Mouse (Mus musculus): ENCODE measurements around the gene Zbtb40. TPM values are rescaled to one million over a fixed set of nuclear protein-coding genes. Genes with fewer than 3 reads are reported as not detected.

The Zbtb40 gene
- total RNA-seq, 1 experiment from 2014 or later, result 7.3 TPM

- no peak for ATAC-seq (replicated peaks in 1 of 2; ENCODE audit: insufficient read depth in 1 of 2, low FRiP score in 2 of 2, low TSS enrichment in 1 of 2, low read depth in 1 of 2, poor library complexity in 2 of 2, severe bottlenecking in 2 of 2)
These were observed 88.0 kb downstream of the Zbtb40 start for GRCm38 (mm10) chr4:136960581-136960980.

- no peak for ATAC-seq (replicated peaks in 1 of 2; ENCODE audit: insufficient read depth in 1 of 2, low FRiP score in 2 of 2, low TSS enrichment in 1 of 2, low read depth in 1 of 2, poor library complexity in 2 of 2, severe bottlenecking in 2 of 2)
These were observed 88.5 kb downstream of the Zbtb40 start for GRCm38 (mm10) chr4:136960068-136960467.

- no peak for ATAC-seq (replicated peaks in 1 of 2; ENCODE audit: insufficient read depth in 1 of 2, low FRiP score in 2 of 2, low TSS enrichment in 1 of 2, low read depth in 1 of 2, poor library complexity in 2 of 2, severe bottlenecking in 2 of 2)
These were observed 91.7 kb downstream of the Zbtb40 start, which contains the start of gene Epha8 for GRCm38 (mm10) chr4:136956751-136957446. Gene Epha8, minus strand, starts transcription at chr4:136956816.

GRCm38 (mm10) chr4:136954562-136954961 is 94.0 kb downstream of the Zbtb40 start:
- ATAC-seq (replicated peaks in 1 of 2; ENCODE audit: insufficient read depth in 1 of 2, low FRiP score in 2 of 2, low TSS enrichment in 1 of 2, low read depth in 1 of 2, poor library complexity in 2 of 2, severe bottlenecking in 2 of 2), result no peak

- no peak for ATAC-seq (replicated peaks in 1 of 2; ENCODE audit: insufficient read depth in 1 of 2, low FRiP score in 2 of 2, low TSS enrichment in 1 of 2, low read depth in 1 of 2, poor library complexity in 2 of 2, severe bottlenecking in 2 of 2)
These were observed 99.2 kb downstream of the Zbtb40 start for GRCm38 (mm10) chr4:136949266-136949989.

- ATAC-seq (replicated peaks in 1 of 2; ENCODE audit: insufficient read depth in 1 of 2, low FRiP score in 2 of 2, low TSS enrichment in 1 of 2, low read depth in 1 of 2, poor library complexity in 2 of 2, severe bottlenecking in 2 of 2), result no peak
These were observed 103.2 kb downstream of the Zbtb40 start for GRCm38 (mm10) chr4:136945397-136945796.

- ATAC-seq (replicated peaks in 1 of 2; ENCODE audit: insufficient read depth in 1 of 2, low FRiP score in 2 of 2, low TSS enrichment in 1 of 2, low read depth in 1 of 2, poor library complexity in 2 of 2, severe bottlenecking in 2 of 2), result no peak
These were observed 103.8 kb downstream of the Zbtb40 start for GRCm38 (mm10) chr4:136944558-136945350.

GRCm38 (mm10) chr4:136943175-136943574 is 105.4 kb downstream of the Zbtb40 start:
- no peak for ATAC-seq (replicated peaks in 1 of 2; ENCODE audit: insufficient read depth in 1 of 2, low FRiP score in 2 of 2, low TSS enrichment in 1 of 2, low read depth in 1 of 2, poor library complexity in 2 of 2, severe bottlenecking in 2 of 2)

- no peak for ATAC-seq (replicated peaks in 1 of 2; ENCODE audit: insufficient read depth in 1 of 2, low FRiP score in 2 of 2, low TSS enrichment in 1 of 2, low read depth in 1 of 2, poor library complexity in 2 of 2, severe bottlenecking in 2 of 2)
These were observed 105.8 kb downstream of the Zbtb40 start for GRCm38 (mm10) chr4:136942761-136943160.

GRCm38 (mm10) chr4:136937935-136938334 is 110.7 kb downstream of the Zbtb40 start:
- no peak for ATAC-seq (replicated peaks in 1 of 2; ENCODE audit: insufficient read depth in 1 of 2, low FRiP score in 2 of 2, low TSS enrichment in 1 of 2, low read depth in 1 of 2, poor library complexity in 2 of 2, severe bottlenecking in 2 of 2)

GRCm38 (mm10) chr4:136937344-136937743 is 111.3 kb downstream of the Zbtb40 start:
- no peak for ATAC-seq (replicated peaks in 1 of 2; ENCODE audit: insufficient read depth in 1 of 2, low FRiP score in 2 of 2, low TSS enrichment in 1 of 2, low read depth in 1 of 2, poor library complexity in 2 of 2, severe bottlenecking in 2 of 2)

- no peak for ATAC-seq (replicated peaks in 1 of 2; ENCODE audit: insufficient read depth in 1 of 2, low FRiP score in 2 of 2, low TSS enrichment in 1 of 2, low read depth in 1 of 2, poor library complexity in 2 of 2, severe bottlenecking in 2 of 2)
These were observed 113.6 kb downstream of the Zbtb40 start for GRCm38 (mm10) chr4:136934746-136935613.

GRCm38 (mm10) chr4:136930474-136930873 is 118.1 kb downstream of the Zbtb40 start:
- ATAC-seq (replicated peaks in 1 of 2; ENCODE audit: insufficient read depth in 1 of 2, low FRiP score in 2 of 2, low TSS enrichment in 1 of 2, low read depth in 1 of 2, poor library complexity in 2 of 2, severe bottlenecking in 2 of 2), result no peak

Other genes starting within 250 kb of the Zbtb40 start
- 3.9 and 7.2 TPM in 2 replicates for gene Ephb2, start 212.8 kb downstream of the Zbtb40 start, total RNA-seq (2017)
- gene C1qb, start 162.6 kb downstream of the Zbtb40 start, total RNA-seq (2017), result 0.25 and 0.31 TPM in 2 replicates
- gene C1qc, start 155.7 kb downstream of the Zbtb40 start, total RNA-seq (2017), result 1.3 and 1.4 TPM in 2 replicates
- 1.1 TPM in 1 of 2 replicates, not detected in the other for gene C1qa, start 150.0 kb downstream of the Zbtb40 start, total RNA-seq (2017)
- not detected in 2 replicates for gene Epha8, start 92.0 kb downstream of the Zbtb40 start, total RNA-seq (2017)
- gene Wnt4, start 228.7 kb upstream of the Zbtb40 start, total RNA-seq (2017), result 0.13 TPM in 1 of 2 replicates, not detected in the other

Measured in hematopoietic stem cell, adult 5-6 weeks (primary cell).